Mouse (Mus musculus) left cerebral cortex, postnatal 4 days (tissue): Measurements from ENCODE around the gene Ass1. TPM values are rescaled to one million over a fixed set of nuclear protein-coding genes. Genes with fewer than 3 reads are reported as not detected.
"Not testable (repeated sequence)": the region's sequence is repeated elsewhere in the genome, so short reads cannot be mapped to it uniquely, and the experiment has no call there.

Experiments
- DNase-seq: peaks from one replicate; pipeline ENCODE4 v3.0.0-alpha.2; 2022
- intact Hi-C: fragments of 180-260 bp; cut with DNase I; formaldehyde crosslinking; loops from one replicate; pipeline ENCODE4 v1.15.1; 2025
- total RNA-seq, 2 experiments: library from RNA; stranded (reverse); gene quantifications; 2 replicates each; pipeline ENCODE4 v1.2.3; 2021

Gene Ass1
- total RNA-seq, 2 experiments from 2014 or later: 14.7 to 18.2 TPM

- no peak for DNase-seq
- intact Hi-C loops: no loop called here
Observed at GRCm38 (mm10) chr2:31521800-31522335, 51.9 kb downstream of the Ass1 start.

GRCm38 (mm10) chr2:31524641-31525040 is 54.6 kb downstream of the Ass1 start:
- intact Hi-C loops: no loop called here
- no peak for DNase-seq

DNA sequence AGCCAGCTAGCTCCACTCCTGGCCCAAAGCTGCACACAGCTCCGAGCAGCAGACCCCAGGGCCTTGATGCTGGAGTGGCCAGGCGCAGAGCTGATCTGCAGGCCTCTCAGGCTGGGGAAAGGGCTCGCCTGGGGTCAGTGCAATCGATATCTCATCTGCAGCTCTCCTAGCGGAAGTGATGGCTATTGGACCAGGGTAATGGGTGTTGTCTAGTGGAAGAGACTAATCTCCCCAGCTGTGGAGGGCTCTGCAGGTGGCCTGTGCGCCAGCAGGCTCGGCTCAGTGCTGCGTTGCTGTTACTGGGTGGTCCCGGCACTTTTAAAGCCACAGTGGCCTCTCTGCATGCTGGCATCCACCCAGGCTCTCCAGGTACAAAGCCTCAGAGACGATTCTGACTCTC is 55.8 kb downstream of the Ass1 start:
- intact Hi-C loops: no loop called here
- DNase-seq: no peak

GRCm38 (mm10) chr2:31530201-31530600 is 60.2 kb downstream of the Ass1 start:
- intact Hi-C loops: no loop called here
- no peak for DNase-seq

DNA sequence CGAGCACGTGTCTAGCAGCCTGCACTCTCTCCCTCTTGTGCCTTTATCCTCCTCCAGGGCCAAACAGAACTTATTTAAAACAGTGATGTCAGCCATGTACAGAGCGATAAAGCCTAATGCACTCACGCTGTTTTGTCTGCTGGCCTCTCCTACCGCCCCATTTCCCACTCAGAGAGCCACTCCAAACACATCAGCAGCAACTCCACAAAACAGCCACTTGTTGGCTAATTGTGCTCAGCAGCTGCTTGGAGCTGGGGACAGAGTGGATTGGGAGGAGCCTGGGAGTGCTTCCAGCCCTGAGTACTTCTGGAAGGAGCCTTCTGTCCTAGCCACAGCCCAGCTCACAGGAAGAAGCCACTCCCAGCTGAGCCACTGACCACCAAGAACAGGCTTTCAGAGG is 67.0 kb downstream of the Ass1 start:
- no peak for DNase-seq
- intact Hi-C loops: no loop called here

GRCm38 (mm10) chr2:31538745-31539144 is 68.7 kb downstream of the Ass1 start:
- intact Hi-C loops: no loop called here
- no peak for DNase-seq

GRCm38 (mm10) chr2:31541581-31541980 is 71.6 kb downstream of the Ass1 start:
- intact Hi-C loops: no loop called here
- DNase-seq: no peak

- DNase-seq: no peak
- intact Hi-C loops: no loop called here
Observed at GRCm38 (mm10) chr2:31547726-31548125, 77.7 kb downstream of the Ass1 start.

- no peak for DNase-seq
- intact Hi-C loops: no loop called here
Observed at GRCm38 (mm10) chr2:31550503-31550902, 80.5 kb downstream of the Ass1 start.

DNA sequence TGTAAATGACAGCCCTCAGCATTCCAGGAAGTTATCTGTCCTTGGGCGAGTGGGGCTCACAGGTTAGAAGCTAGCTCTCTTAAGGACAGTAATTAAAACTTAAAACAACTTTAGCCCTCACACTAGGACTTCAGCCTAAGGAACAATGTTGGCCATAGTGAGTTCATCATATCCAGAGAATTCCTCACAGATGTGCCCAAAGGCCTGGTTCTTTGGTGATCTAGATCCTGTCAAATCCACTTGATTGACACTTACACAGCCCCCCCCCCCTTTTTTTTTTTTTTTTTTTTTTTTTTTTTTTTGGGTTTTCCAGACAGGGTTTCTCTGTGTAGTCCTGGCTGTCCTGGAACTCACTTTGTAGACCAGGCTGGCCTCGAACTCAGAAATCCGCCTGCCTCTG is 81.3 kb downstream of the Ass1 start:
- intact Hi-C loops, DNase-seq: not testable (repeated sequence)

GRCm38 (mm10) chr2:31551971-31552370 is 82.0 kb downstream of the Ass1 start:
- intact Hi-C loops: no loop called here
- DNase-seq: no peak

GRCm38 (mm10) chr2:31554619-31555018 is 84.6 kb downstream of the Ass1 start:
- no peak for DNase-seq
- intact Hi-C loops: no loop called here

Other genes starting within 250 kb of the Ass1 start
- gene Ncs1, start 224.4 kb upstream of the Ass1 start, total RNA-seq: 100 to 1,000 TPM; 161 to 162 TPM
- under 1 TPM; 0.42 to 0.72 TPM for gene Hmcn2, start 155.8 kb upstream of the Ass1 start, total RNA-seq
- gene Fubp3, start 102.4 kb downstream of the Ass1 start, total RNA-seq: 10 to 100 TPM; 48.9 to 50.9 TPM
- under 1 TPM; 0.44 to 0.64 TPM for gene Prdm12, start 169.8 kb downstream of the Ass1 start, total RNA-seq
- 10 to 100 TPM; 28.4 to 29.0 TPM for gene Exosc2, start 200.5 kb downstream of the Ass1 start, total RNA-seq
- 10 to 100 TPM; 51.3 to 54.4 TPM for gene Abl1, start 218.2 kb downstream of the Ass1 start, total RNA-seq